Comparison of ENCODE assay signal across 29 mouse cellular contexts in genomic region chr12:79070736-79071333, GRCm38 (mm10). TPM values are rescaled to one million over a fixed set of nuclear protein-coding genes. Genes with fewer than 3 reads are reported as not detected.
DNase-seq lines count a peak whose midpoint lies in the region; ATAC-seq lines count a peak whose summit lies in the region.
"Had no signal": no experiment of that assay in that cellular context is flagged by ENCODE, and none has a peak within 500 bp of the region (broad histone marks: within the 10 kb centered on the region; RNA-seq: fewer than 3 reads in every experiment).

No protein-coding gene starts in this region.

- H3K36me3 ChIP-seq in midbrain, embryonic 11.5 days (ENCODE audit: control insufficient read depth, insufficient read depth, low read length), result peaks cover 11% of the 10 kb centered on the region; the same call in 1 of the 2 replicates
- peaks cover 10% of the 10 kb centered on the region for H3K36me3 ChIP-seq in midbrain, embryonic 15.5 days (replicated peaks)
- H3K36me3 ChIP-seq in hindbrain, embryonic 10.5 days, result peaks cover 94% of the 10 kb centered on the region
- H3K36me3 ChIP-seq in heart, embryonic 12.5 days, result peaks cover 86% of the 10 kb centered on the region

- no peak overlapping the region for H3K9ac ChIP-seq in midbrain, embryonic 11.5 days (ENCODE audit: low read length)
- no peak overlapping the region for H3K9ac ChIP-seq in midbrain, embryonic 15.5 days
- no peak overlapping the region for H3K9ac ChIP-seq in heart, embryonic 12.5 days
- H3K9ac ChIP-seq: embryonic facial prominence, embryonic 12.5 days; heart, embryonic 13.5 days; hindbrain, embryonic 15.5 days; liver, embryonic 12.5 days; liver, postnatal 0 days; midbrain, embryonic 12.5 days; stomach, embryonic 15.5 days had no signal

- H3K27me3 ChIP-seq in midbrain, embryonic 11.5 days (ENCODE audit: control insufficient read depth, insufficient read depth, low read length), result no peaks in the 10 kb centered on the region
- no peaks in the 10 kb centered on the region for H3K27me3 ChIP-seq in midbrain, embryonic 15.5 days (replicated peaks)
- H3K27me3 ChIP-seq in hindbrain, embryonic 10.5 days (ENCODE audit: insufficient read depth, poor library complexity, severe bottlenecking), result no peaks in the 10 kb centered on the region
- H3K27me3 ChIP-seq in heart, embryonic 12.5 days (replicated peaks), result no peaks in the 10 kb centered on the region
- H3K27me3 ChIP-seq: embryonic facial prominence, embryonic 12.5 days; heart, embryonic 13.5 days; hindbrain, embryonic 15.5 days; liver, embryonic 12.5 days; midbrain, embryonic 12.5 days; stomach, embryonic 15.5 days had no signal

- H3K9me3 ChIP-seq in midbrain, embryonic 11.5 days (ENCODE audit: control insufficient read depth, low read length), result no peaks in the 10 kb centered on the region
- H3K9me3 ChIP-seq in midbrain, embryonic 15.5 days, result no peaks in the 10 kb centered on the region
- no peaks in the 10 kb centered on the region for H3K9me3 ChIP-seq in hindbrain, embryonic 10.5 days
- H3K9me3 ChIP-seq in heart, embryonic 12.5 days (replicated peaks), result no peaks in the 10 kb centered on the region
- H3K9me3 ChIP-seq: embryonic facial prominence, embryonic 12.5 days; heart, embryonic 13.5 days; hindbrain, embryonic 15.5 days; liver, embryonic 12.5 days; midbrain, embryonic 12.5 days; stomach, embryonic 15.5 days had no signal

- peak; percentile 69 for DNase-seq in midbrain, embryonic 11.5 days (ENCODE audit: low spot score, missing footprints)
- DNase-seq in thymus, postnatal 14 days, result peak; percentile 74
- DNase-seq in cerebellum, postnatal 4 days (ENCODE audit: low spot score in 2 of 2), result no peak
- no peak for DNase-seq in hindbrain, embryonic 10.5 days (ENCODE audit: low spot score)
- DNase-seq: adrenal gland, adult 2 months; cerebellum, adult 8-10 months; cerebellum, postnatal 36 days; embryo, embryonic 11 days; gastrocnemius, adult 2 months; gastrocnemius, postnatal 36 days; heart, adult 18-20 months; heart, postnatal 10 days; kidney, adult 11 months; layer of hippocampus, postnatal 36 days; liver, postnatal 0 days; lung, postnatal 36 days had no signal

- 88% methylated on average over 9 of the region's 9 CpGs for WGBS in midbrain, embryonic 11.5 days
- WGBS in midbrain, embryonic 15.5 days, result 92% methylated on average over 9 of the region's 9 CpGs
- 90% methylated on average over 9 of the region's 9 CpGs for WGBS in hindbrain, embryonic 10.5 days
- WGBS in heart, embryonic 12.5 days, result 86% methylated on average over 9 of the region's 9 CpGs

- H3K4me3 ChIP-seq in midbrain, embryonic 11.5 days (ENCODE audit: low read depth, low read length), result no peak overlapping the region
- H3K4me3 ChIP-seq in midbrain, embryonic 15.5 days, result no peak overlapping the region
- no peak overlapping the region for H3K4me3 ChIP-seq in hindbrain, embryonic 10.5 days
- H3K4me3 ChIP-seq in heart, embryonic 12.5 days, result no peak overlapping the region
- H3K4me3 ChIP-seq: embryonic facial prominence, embryonic 12.5 days; gastrocnemius, adult 2 months; heart, embryonic 13.5 days; hindbrain, embryonic 15.5 days; liver, embryonic 12.5 days; midbrain, embryonic 12.5 days; stomach, embryonic 15.5 days had no signal

- H3K4me1 ChIP-seq in midbrain, embryonic 11.5 days (ENCODE audit: control insufficient read depth, insufficient read depth, low read length), result no peaks in the 10 kb centered on the region
- no peaks in the 10 kb centered on the region for H3K4me1 ChIP-seq in midbrain, embryonic 15.5 days
- H3K4me1 ChIP-seq in hindbrain, embryonic 10.5 days (replicated peaks), result no peaks in the 10 kb centered on the region
- H3K4me1 ChIP-seq in heart, embryonic 12.5 days (replicated peaks), result no peaks in the 10 kb centered on the region
- H3K4me1 ChIP-seq: embryonic facial prominence, embryonic 12.5 days; heart, embryonic 13.5 days; hindbrain, embryonic 15.5 days; liver, embryonic 12.5 days; midbrain, embryonic 12.5 days; stomach, embryonic 15.5 days had no signal

- no peak overlapping the region for H3K4me2 ChIP-seq in midbrain, embryonic 11.5 days
- H3K4me2 ChIP-seq in midbrain, embryonic 15.5 days, result no peak overlapping the region
- no peak overlapping the region for H3K4me2 ChIP-seq in heart, embryonic 12.5 days
- H3K4me2 ChIP-seq: embryonic facial prominence, embryonic 12.5 days; heart, embryonic 13.5 days; hindbrain, embryonic 15.5 days; liver, embryonic 12.5 days; midbrain, embryonic 12.5 days; stomach, embryonic 15.5 days had no signal

- ATAC-seq in midbrain, embryonic 11.5 days (ENCODE audit: low FRiP score), result no peak
- ATAC-seq in midbrain, embryonic 15.5 days (replicated peaks), result no peak
- ATAC-seq in monocyte, adult 5-6 weeks (replicated peaks; ENCODE audit: insufficient number of reproducible peaks, low FRiP score, low TSS enrichment, poor library complexity, severe bottlenecking), result 0 out of 2 replicates have a peak, but pooled peaks have one; percentile 16
- ATAC-seq in heart, embryonic 12.5 days (ENCODE audit: insufficient number of reproducible peaks, low FRiP score), result no peak
- ATAC-seq: activated CD4-positive, CD25-positive, alpha-beta regulatory T cell, adult 4 months; CD4-positive, CD25-positive, alpha-beta regulatory T cell, adult 4 months; forebrain, embryonic 14.5 days; inflammation-experienced regulatory T-cells, adult 6 months; liver, embryonic 12.5 days; liver, postnatal 0 days had no signal

- no peak overlapping the region for H3K27ac ChIP-seq in midbrain, embryonic 11.5 days (ENCODE audit: low read depth, low read length)
- H3K27ac ChIP-seq in midbrain, embryonic 15.5 days, result no peak overlapping the region
- no peak overlapping the region for H3K27ac ChIP-seq in hindbrain, embryonic 10.5 days
- no peak overlapping the region for H3K27ac ChIP-seq in heart, embryonic 12.5 days (ENCODE audit: poor library complexity, severe bottlenecking)
- H3K27ac ChIP-seq: embryonic facial prominence, embryonic 12.5 days; gastrocnemius, adult 2 months; heart, embryonic 13.5 days; hindbrain, embryonic 15.5 days; liver, embryonic 12.5 days; midbrain, embryonic 12.5 days; stomach, embryonic 15.5 days had no signal

RNA-seq across cellular contexts. Expression of gene Pigh, which starts 18.6 kb away (rescaled TPM):
- polyA plus RNA-seq in midbrain, embryonic 11.5 days (2014; fragmentation: Nextera tagmentation; extraction: Ambion mirVana), result 29.0 and 29.6 TPM in 2 replicates
- polyA plus RNA-seq in midbrain, embryonic 15.5 days (2015; fragmentation: Nextera tagmentation; extraction: Ambion mirVana), result 21.7 and 22.9 TPM in 2 replicates
- total RNA-seq in monocyte, adult 5-6 weeks (2017), result 8.3 to 19.9 TPM (median 8.3 TPM) in 3 replicates
- polyA plus RNA-seq in hindbrain, embryonic 10.5 days (2016; fragmentation: Nextera tagmentation; extraction: Ambion mirVana), result 28.6 and 32.4 TPM in 2 replicates
- 16.8 and 17.4 TPM in 2 replicates for polyA plus RNA-seq in heart, embryonic 12.5 days (2016; fragmentation: Nextera tagmentation; extraction: Ambion mirVana)

RNA-seq across cellular contexts. Expression of gene Plekhh1, which starts 41.9 kb away (rescaled TPM):
- polyA plus RNA-seq in midbrain, embryonic 11.5 days (2014; fragmentation: Nextera tagmentation; extraction: Ambion mirVana), result 6.4 and 6.8 TPM in 2 replicates
- polyA plus RNA-seq in midbrain, embryonic 15.5 days (2015; fragmentation: Nextera tagmentation; extraction: Ambion mirVana), result 3.3 and 3.7 TPM in 2 replicates
- total RNA-seq in monocyte, adult 5-6 weeks (2017), result 0.29 to 0.32 TPM in 2 of 3 replicates, not detected in the other
- 6.7 TPM in 2 replicates for polyA plus RNA-seq in hindbrain, embryonic 10.5 days (2016; fragmentation: Nextera tagmentation; extraction: Ambion mirVana)
- polyA plus RNA-seq in heart, embryonic 12.5 days (2016; fragmentation: Nextera tagmentation; extraction: Ambion mirVana), result 5.3 and 5.8 TPM in 2 replicates

RNA-seq across cellular contexts. Expression of gene Arg2, which starts 59.7 kb away (rescaled TPM):
- 4.1 and 5.5 TPM in 2 replicates for polyA plus RNA-seq in midbrain, embryonic 11.5 days (2014; fragmentation: Nextera tagmentation; extraction: Ambion mirVana)
- polyA plus RNA-seq in midbrain, embryonic 15.5 days (2015; fragmentation: Nextera tagmentation; extraction: Ambion mirVana), result 28.5 and 29.6 TPM in 2 replicates
- not detected in 3 replicates for total RNA-seq in monocyte, adult 5-6 weeks (2017)
- 4.4 TPM in 2 replicates for polyA plus RNA-seq in hindbrain, embryonic 10.5 days (2016; fragmentation: Nextera tagmentation; extraction: Ambion mirVana)
- 0.15 and 0.44 TPM in 2 replicates for polyA plus RNA-seq in heart, embryonic 12.5 days (2016; fragmentation: Nextera tagmentation; extraction: Ambion mirVana)
- total RNA-seq: gastrocnemius, adult 2 months; gastrocnemius, postnatal 36 days; heart, adult 18-20 months; heart, postnatal 10 days had no signal
- polyA plus RNA-seq: adrenal gland, adult 2 months had no signal

Comparison
In these comparisons a context has a peak if more than half of its experiments do, and no peak if none do; other contexts are left out.
1. DNase-seq: peak in midbrain, embryonic 11.5 days (single experiment) and thymus, postnatal 14 days (single experiment); none in cerebellum, postnatal 4 days (0 of 2) and hindbrain, embryonic 10.5 days (single experiment).